Mouse (Mus musculus) thymus, adult 2 months (tissue): ENCODE measurements around the gene Ankrd13d. TPM values are rescaled to one million over a fixed set of nuclear protein-coding genes. Genes with fewer than 3 reads are reported as not detected.
A peak's percentile ranks its signal among the peaks of the same experiment; 100 is the strongest.

Experiments
- DNase-seq: peaks from one replicate; pipeline ENCODE4 v3.0.0; 2021
- H3K27ac ChIP-seq: fragments of 200-500 bp; 2 replicates; pipeline ENCODE4 v1.5.1; 2012; ENCODE audit warnings: low read length, control low read depth; ENCODE audit not compliant: control insufficient read depth, insufficient read depth
- H3K27me3 ChIP-seq: fragments of 200-500 bp; 2 replicates; pipeline ENCODE4 v1.6.1; 2012; ENCODE audit warnings: mild to moderate bottlenecking, low read length, moderate library complexity, mixed read lengths; ENCODE audit not compliant: control insufficient read depth, insufficient read depth
- H3K36me3 ChIP-seq: fragments of 200-500 bp; 2 replicates; pipeline ENCODE4 v1.6.1; 2012; ENCODE audit warnings: mild to moderate bottlenecking, low read length, moderate library complexity; ENCODE audit not compliant: control insufficient read depth, insufficient read depth
- H3K4me1 ChIP-seq: fragments of 200-500 bp; replicated peaks from 2 replicates; pipeline ENCODE4 v1.6.1; 2012; ENCODE audit warnings: low read length; ENCODE audit not compliant: control insufficient read depth, insufficient read depth
- H3K4me3 ChIP-seq: fragments of 200-500 bp; 2 replicates; pipeline ENCODE4 v1.5.1; 2012; ENCODE audit warnings: mild to moderate bottlenecking, low read length, control low read depth, moderate library complexity; ENCODE audit not compliant: control insufficient read depth, insufficient read depth
- CTCF ChIP-seq: fragments of 200-500 bp; IDR thresholded peaks from 2 replicates; pipeline ENCODE4 v1.5.1; 2012; ENCODE audit warnings: mild to moderate bottlenecking, control low read depth, low read length, moderate library complexity, borderline replicate concordance; ENCODE audit not compliant: control insufficient read depth, poor library complexity, insufficient read depth; ENCODE audit errors: extremely low read depth
- POLR2A ChIP-seq: fragments of 200-500 bp; IDR thresholded peaks from 2 replicates; pipeline ENCODE4 v1.6.1; 2012; ENCODE audit warnings: mild to moderate bottlenecking, low read length, control low read depth, moderate library complexity; ENCODE audit not compliant: control insufficient read depth, poor library complexity, insufficient read depth; ENCODE audit errors: extremely low read depth
- WGBS: fragments of 180-500 bp; shearing (Covaris S2); methylation state at CpG from one replicate; pipeline ENCODE4 v1.1.7; 2018; 5-methylcytosine and 5-hydroxymethylcytosine counted together
- polyA plus RNA-seq: library from polyadenylated mRNA; depleted of rRNA; stranded (reverse); fragments of >200 nt; gene quantifications from 2 replicates; pipeline ENCODE4 v1.2.3, GENCODE M21; 2012; rRNA removed

Gene Ankrd13d
- polyA plus RNA-seq, 1 experiment: 56.0 TPM

DNA sequence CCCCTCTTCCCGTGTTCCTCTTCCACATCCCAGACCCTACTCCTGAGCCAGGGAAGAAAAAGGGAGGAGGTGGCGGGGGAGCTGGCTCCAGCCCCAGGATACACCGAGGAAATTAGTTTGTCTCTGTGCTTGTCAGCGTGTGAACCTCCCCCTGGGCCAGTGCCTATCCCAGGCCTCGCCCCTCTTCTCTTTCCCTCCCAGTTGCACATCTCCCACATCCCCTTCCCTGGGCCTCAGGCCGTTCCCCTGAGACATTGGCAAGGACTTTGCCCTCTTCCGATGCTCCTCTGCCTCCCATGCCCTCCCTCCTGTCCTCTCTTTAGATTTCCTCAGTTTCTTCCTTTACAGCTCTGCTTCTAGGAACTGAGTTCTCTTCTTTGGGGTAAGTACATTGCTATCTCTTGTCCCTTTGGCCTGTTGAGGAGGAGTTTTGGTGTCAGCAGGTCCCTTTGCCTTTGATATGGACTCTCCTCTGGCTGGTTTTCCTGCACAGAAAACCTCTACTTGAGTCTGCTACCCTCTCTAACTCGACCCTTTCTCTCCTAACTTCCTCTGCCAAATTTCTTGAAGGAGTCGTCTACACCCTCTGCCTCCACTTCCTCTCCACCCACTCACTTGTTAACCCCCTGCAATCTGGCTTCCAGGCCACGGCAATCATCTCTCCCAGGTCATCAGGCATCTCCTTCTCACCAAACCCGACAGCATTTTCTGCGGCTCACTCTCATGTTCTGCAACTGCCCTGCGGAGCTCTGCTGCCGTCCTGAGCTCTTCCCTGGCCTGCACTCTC, 61.8 kb downstream of the Ankrd13d start:
- WGBS: 26% methylated on average over 14 of the region's 14 CpGs
- Histone ChIP-seq H3K27me3 (peaks cover 2% of the 10 kb centered on the region; the same call in 1 of the 2 replicates), H3K27ac (peak overlapping the region; percentile 18), H3K4me1 (peaks cover 42% of the 10 kb centered on the region), H3K4me3 (no peak overlapping the region), H3K36me3 (no peaks in the 10 kb centered on the region)
- TF ChIP-seq POLR2A (no peak), CTCF (no peak)
- DNase-seq: no peak

DNA sequence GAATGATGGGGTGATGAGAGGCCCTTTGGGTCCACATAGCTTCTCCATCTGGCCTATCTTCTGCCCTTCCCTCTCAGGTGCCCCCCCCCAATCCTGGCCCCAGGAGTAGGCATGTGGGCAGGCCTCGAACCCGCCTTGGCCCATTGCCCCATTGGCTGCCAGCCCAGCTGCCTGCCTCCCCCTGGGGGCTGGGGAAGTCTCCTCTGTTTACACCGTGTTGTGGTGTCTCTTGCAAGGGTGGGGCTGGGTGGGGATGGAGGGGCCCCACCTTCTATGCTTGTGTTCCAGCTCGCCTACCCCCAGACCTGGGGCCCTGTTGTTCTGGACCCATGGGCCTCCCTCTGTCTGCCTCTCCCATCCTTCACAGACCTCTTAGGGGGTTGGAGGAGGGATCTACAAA, 62.5 kb downstream of the Ankrd13d start:
- Histone ChIP-seq H3K27ac (no peak overlapping the region; the same call in 1 of the 2 replicates), H3K36me3 (no peaks in the 10 kb centered on the region), H3K4me3 (no peak overlapping the region), H3K4me1 (peaks cover 42% of the 10 kb centered on the region), H3K27me3 (peaks cover 7% of the 10 kb centered on the region)
- DNase-seq: no peak
- 48% methylated on average over 4 of the region's 4 CpGs for WGBS
- TF ChIP-seq CTCF: no peak
- no peak for TF ChIP-seq POLR2A

Other genes starting within 250 kb of the Ankrd13d start
- gene Gstp1, start 245.2 kb downstream of the Ankrd13d start, polyA plus RNA-seq: 317 and 318 TPM in 2 replicates
- 26.9 and 48.8 TPM in 2 replicates for gene Gstp2, start 237.1 kb downstream of the Ankrd13d start, polyA plus RNA-seq
- 23.6 and 26.4 TPM in 2 replicates for gene Gstp3, start 223.6 kb downstream of the Ankrd13d start, polyA plus RNA-seq
- gene Cabp2, start 201.6 kb downstream of the Ankrd13d start, polyA plus RNA-seq: 0.42 TPM in 1 of 2 replicates, not detected in the other
- 274 and 296 TPM in 2 replicates for gene Cdk2ap2, start 186.0 kb downstream of the Ankrd13d start, polyA plus RNA-seq
- 333 and 357 TPM in 2 replicates for gene Pitpnm1, start 183.1 kb downstream of the Ankrd13d start, polyA plus RNA-seq
- gene Aip, start 157.3 kb downstream of the Ankrd13d start, polyA plus RNA-seq: 106 and 112 TPM in 2 replicates
- 0.20 and 0.24 TPM in 2 replicates for gene Gpr152, start 143.3 kb downstream of the Ankrd13d start, polyA plus RNA-seq
- gene Cabp4, start 139.1 kb downstream of the Ankrd13d start, polyA plus RNA-seq: 0.26 and 0.53 TPM in 2 replicates
- 508 and 533 TPM in 2 replicates for gene Coro1b, start 134.5 kb downstream of the Ankrd13d start, polyA plus RNA-seq
- 1,512 and 1,655 TPM in 2 replicates for gene Ptprcap, start 129.5 kb downstream of the Ankrd13d start, polyA plus RNA-seq
- gene Rps6kb2, start 119.8 kb downstream of the Ankrd13d start, polyA plus RNA-seq: 97.8 and 102 TPM in 2 replicates
- 92.9 and 95.5 TPM in 2 replicates for gene Carns1, start 107.7 kb downstream of the Ankrd13d start, polyA plus RNA-seq
- gene Tbc1d10c, start 91.9 kb downstream of the Ankrd13d start, polyA plus RNA-seq: 622 and 718 TPM in 2 replicates
- 897 and 1,014 TPM in 2 replicates for gene Ppp1ca, start 91.1 kb downstream of the Ankrd13d start, polyA plus RNA-seq
- 119 and 143 TPM in 2 replicates for gene Rad9a, start 81.5 kb downstream of the Ankrd13d start, polyA plus RNA-seq
- gene Clcf1, start 68.9 kb downstream of the Ankrd13d start, polyA plus RNA-seq: 32.9 and 36.1 TPM in 2 replicates
- not detected in 2 replicates for gene AC109138.7, start 68.8 kb downstream of the Ankrd13d start, polyA plus RNA-seq
- gene Pold4, start 51.2 kb downstream of the Ankrd13d start, polyA plus RNA-seq: 104 and 117 TPM in 2 replicates
- gene Ssh3, start 14.0 kb downstream of the Ankrd13d start, polyA plus RNA-seq: 72.7 and 94.1 TPM in 2 replicates
- gene Grk2, start 23.1 kb upstream of the Ankrd13d start, polyA plus RNA-seq: 515 and 528 TPM in 2 replicates
- gene Kdm2a, start 115.1 kb upstream of the Ankrd13d start, polyA plus RNA-seq: 194 and 210 TPM in 2 replicates
- 2.6 and 2.9 TPM in 2 replicates for gene Rhod, start 156.3 kb upstream of the Ankrd13d start, polyA plus RNA-seq
- gene Syt12, start 194.3 kb upstream of the Ankrd13d start, polyA plus RNA-seq: 1.6 and 2.0 TPM in 2 replicates
- 0.90 and 1.2 TPM in 2 replicates for gene 2010003K11Rik, start 215.4 kb upstream of the Ankrd13d start, polyA plus RNA-seq
- 41.9 and 52.9 TPM in 2 replicates for gene Pcx, start 227.3 kb upstream of the Ankrd13d start, polyA plus RNA-seq